16 mouse cellular contexts compared by ENCODE assay signal in genomic region chrX:48288008-48288407, GRCm38 (mm10).
"Had no signal": no experiment of that assay in that cellular context is flagged by ENCODE, and none has a peak within 500 bp of the region (broad histone marks: within the 10 kb centered on the region; RNA-seq: fewer than 3 reads in every experiment).

No protein-coding gene starts in this region.

- DNase-seq: kidney, adult 8-10 months; kidney, postnatal 36 days; lung, postnatal 14 days; right cerebral cortex, postnatal 14 days; thymus, postnatal 36 days had no signal

- H3K9me3 ChIP-seq: limb, embryonic 12.5 days; lung, embryonic 15.5 days; megakaryocyte, embryonic 14.5 days; midbrain, embryonic 12.5 days; neural tube, embryonic 13.5 days; stomach, embryonic 15.5 days had no signal

- H3K4me3 ChIP-seq: layer of hippocampus, adult 2 months; limb, embryonic 12.5 days; lung, embryonic 15.5 days; megakaryocyte, embryonic 14.5 days; midbrain, embryonic 12.5 days; neural tube, embryonic 13.5 days; stomach, embryonic 15.5 days had no signal

- H3K4me1 ChIP-seq: limb, embryonic 12.5 days; lung, embryonic 15.5 days; megakaryocyte, embryonic 14.5 days; midbrain, embryonic 12.5 days; neural tube, embryonic 13.5 days; stomach, embryonic 15.5 days had no signal

- H3K4me2 ChIP-seq: limb, embryonic 12.5 days; lung, embryonic 15.5 days; midbrain, embryonic 12.5 days; neural tube, embryonic 13.5 days; stomach, embryonic 15.5 days had no signal

- ATAC-seq: intestine, postnatal 0 days; midbrain, embryonic 16.5 days had no signal

- H3K9ac ChIP-seq: limb, embryonic 12.5 days; lung, embryonic 15.5 days; midbrain, embryonic 12.5 days; neural tube, embryonic 13.5 days; stomach, embryonic 15.5 days had no signal

- H3K36me3 ChIP-seq: limb, embryonic 12.5 days; lung, embryonic 15.5 days; midbrain, embryonic 12.5 days; neural tube, embryonic 13.5 days; stomach, embryonic 15.5 days had no signal

- H3K27me3 ChIP-seq: lung, embryonic 15.5 days; stomach, embryonic 15.5 days had no signal

- H3K27ac ChIP-seq: kidney, postnatal 0 days; limb, embryonic 12.5 days; lung, embryonic 15.5 days; macrophage; midbrain, embryonic 12.5 days; neural tube, embryonic 13.5 days; stomach, embryonic 15.5 days had no signal
